Mouse (Mus musculus) midbrain, embryonic 11.5 days (tissue): ENCODE results near the gene Ddx19a. TPM values are rescaled to one million over a fixed set of nuclear protein-coding genes. Genes with fewer than 3 reads are reported as not detected.

Experiments
- ATAC-seq: fragments of 200-750 bp; cut with Nextera tagmentation; 2 replicates; pipeline ENCODE4 v1.8.0; 2017; ENCODE audit warnings: moderate TSS enrichment, moderate library complexity; ENCODE audit not compliant: low FRiP score
- DNase-seq: peaks from one replicate; pipeline ENCODE4 v3.0.0; 2015; ENCODE audit warnings: low spot score; ENCODE audit errors: missing footprints
- H3K27ac ChIP-seq: fragments of 300-500 bp; sonication (generic); 2 replicates; pipeline ENCODE4 v1.5.1; 2014; ENCODE audit warnings: low read depth, low read length
- H3K27me3 ChIP-seq: fragments of 300-500 bp; sonication (generic); 2 replicates; pipeline ENCODE4 v1.6.1; 2014; ENCODE audit warnings: mild to moderate bottlenecking, low read length, moderate library complexity, mixed read lengths; ENCODE audit not compliant: control insufficient read depth, insufficient read depth
- H3K36me3 ChIP-seq: fragments of 300-500 bp; sonication (generic); 2 replicates; pipeline ENCODE4 v1.6.1; 2014; ENCODE audit warnings: mild to moderate bottlenecking, low read length, moderate library complexity, mixed read lengths; ENCODE audit not compliant: control insufficient read depth, insufficient read depth
- H3K4me1 ChIP-seq: fragments of 300-500 bp; sonication (generic); 2 replicates; pipeline ENCODE4 v1.6.1; 2014; ENCODE audit warnings: low read length; ENCODE audit not compliant: control insufficient read depth, insufficient read depth
- H3K4me2 ChIP-seq: fragments of 300-500 bp; sonication (generic); 2 replicates; pipeline ENCODE4 v1.6.1; 2014; ENCODE audit warnings: mild to moderate bottlenecking, moderate library complexity
- H3K4me3 ChIP-seq: fragments of 300-500 bp; sonication (generic); 2 replicates; pipeline ENCODE4 v1.5.1; 2014; ENCODE audit warnings: low read depth, low read length
- H3K9ac ChIP-seq: fragments of 300-500 bp; sonication (generic); 2 replicates; pipeline ENCODE4 v1.6.1; 2014; ENCODE audit warnings: low read length
- H3K9me3 ChIP-seq: fragments of 300-500 bp; sonication (generic); 2 replicates; pipeline ENCODE4 v1.6.1; 2016; ENCODE audit warnings: low read length; ENCODE audit not compliant: control insufficient read depth
- WGBS: fragments of 180-500 bp; shearing (Covaris S2); extraction: QIAGEN DNeasy Blood & Tissue Kit; methylation state at CpG from one replicate; pipeline ENCODE4 v1.1.7; 2014; 5-methylcytosine and 5-hydroxymethylcytosine counted together
- polyA plus RNA-seq: library from polyadenylated mRNA; unstranded; fragments of >200 nt; fragmentation: Nextera tagmentation; extraction: Ambion mirVana; gene quantifications from 2 replicates; pipeline ENCODE4 v1.2.1, GENCODE M21; 2014

Gene Ddx19a
- 32.8 and 33.4 TPM in 2 replicates for polyA plus RNA-seq

DNA sequence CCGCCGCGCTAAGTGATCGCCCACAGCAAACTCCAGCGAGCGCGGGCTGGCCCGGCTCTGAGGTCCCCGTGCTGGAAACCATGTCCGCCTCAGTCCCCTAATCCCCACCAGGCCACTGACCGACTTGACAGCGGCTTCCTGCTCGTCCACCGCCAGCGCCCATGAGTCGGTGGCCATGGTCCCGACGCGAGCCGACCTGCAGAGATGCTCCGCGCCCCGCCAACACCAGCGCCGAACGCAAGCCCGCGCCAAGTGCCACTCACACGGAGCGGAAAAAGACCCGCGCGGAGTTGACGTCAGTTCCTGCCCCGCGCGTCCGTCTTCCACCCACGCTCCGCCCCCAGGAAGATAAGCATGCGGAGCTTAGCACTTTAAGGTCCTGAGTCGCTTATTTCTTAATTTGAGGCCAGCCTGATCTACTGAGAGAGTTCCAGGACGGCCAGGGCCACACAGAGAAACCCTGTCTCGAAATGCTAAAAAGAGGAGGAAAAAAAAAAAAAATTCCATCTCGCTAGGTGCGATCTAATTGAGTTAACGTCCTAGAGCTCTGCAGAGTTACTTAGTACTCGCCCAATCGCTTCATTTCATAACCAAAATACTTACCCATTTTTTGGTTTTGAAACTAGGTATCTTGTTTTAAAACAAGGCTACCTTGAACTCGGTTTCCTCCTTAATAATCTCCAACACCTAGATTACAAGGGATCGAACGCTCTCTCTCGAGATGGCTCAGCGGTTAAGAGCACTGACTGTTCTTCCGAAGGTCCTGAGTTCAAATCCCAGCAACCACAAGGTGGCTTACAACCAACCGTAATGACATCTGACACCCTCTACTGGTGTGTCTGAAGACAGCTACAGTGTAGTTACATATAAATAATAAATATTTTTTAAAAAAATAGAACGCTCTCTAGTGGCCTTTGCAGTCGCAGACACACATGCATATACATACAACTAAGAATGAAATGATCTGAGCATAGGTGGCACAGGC is at the start of gene Ddx19a:
Gene Ddx19a (minus strand): TSS at position 254 of the 985 bp plus-strand sequence.
- WGBS: 4% methylated on average over 58 of the region's 58 CpGs
- H3K36me3 ChIP-seq: peaks cover under 1% of the 10 kb centered on the region; the same call in 1 of the 2 replicates
- H3K27ac ChIP-seq: peak within 1 kb of the TSS; percentile 40
- H3K9me3 ChIP-seq: no peaks in the 10 kb centered on the region
- ATAC-seq (peak; percentile 94), DNase-seq (peak; percentile 97)
- H3K4me2 ChIP-seq: peak within 1 kb of the TSS; percentile 85
- peak within 1 kb of the TSS; percentile 93 for H3K4me3 ChIP-seq
- H3K4me1 ChIP-seq: peaks cover 3% of the 10 kb centered on the region; the same call in 1 of the 2 replicates
- no peaks in the 10 kb centered on the region for H3K27me3 ChIP-seq
- peak within 1 kb of the TSS; percentile 82 for H3K9ac ChIP-seq

DNA sequence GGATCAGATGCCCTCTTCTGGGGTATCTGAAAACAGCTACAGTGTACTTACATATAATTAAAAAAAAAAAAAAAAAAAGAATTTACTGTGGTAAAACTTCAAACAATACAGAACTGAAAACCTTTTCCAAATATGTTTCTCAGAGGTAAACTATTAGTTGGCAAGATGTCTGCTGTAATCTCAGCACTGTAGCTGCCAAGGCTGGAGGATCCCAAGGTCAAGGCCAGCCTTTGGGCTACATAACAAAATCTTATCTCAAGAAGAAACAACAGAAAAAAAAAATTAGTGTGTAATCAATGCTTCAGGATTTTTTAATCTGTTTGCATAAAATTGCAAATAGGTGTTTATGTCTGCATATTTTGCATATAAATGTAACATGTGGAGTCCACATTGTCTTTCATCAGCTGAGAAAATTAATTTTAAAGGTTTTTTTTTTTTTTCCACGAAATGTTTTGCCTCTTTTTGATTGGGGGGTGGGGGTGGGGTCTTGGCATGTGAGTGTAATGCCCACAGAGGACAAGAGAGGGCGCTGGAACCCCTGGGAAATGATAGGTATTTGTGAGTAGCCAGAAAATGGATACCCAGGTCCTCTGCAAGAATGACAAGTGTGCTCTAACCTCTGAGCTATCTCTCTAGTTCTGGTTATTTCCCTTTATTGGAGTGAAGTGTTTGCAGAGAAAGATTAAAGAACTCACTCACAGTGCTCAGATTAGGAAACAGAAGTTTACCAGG is 46.6 kb upstream of the Ddx19a start:
- H3K4me3 ChIP-seq: no peak overlapping the region
- H3K27ac ChIP-seq: no peak overlapping the region
- no peaks in the 10 kb centered on the region for H3K4me1 ChIP-seq
- H3K9me3 ChIP-seq: no peaks in the 10 kb centered on the region
- peaks cover 54% of the 10 kb centered on the region for H3K36me3 ChIP-seq
- WGBS: 51% methylated on average over 2 of the region's 2 CpGs
- no peak for ATAC-seq
- H3K4me2 ChIP-seq: no peak overlapping the region
- no peaks in the 10 kb centered on the region for H3K27me3 ChIP-seq
- DNase-seq: no peak
- no peak overlapping the region for H3K9ac ChIP-seq

DNA sequence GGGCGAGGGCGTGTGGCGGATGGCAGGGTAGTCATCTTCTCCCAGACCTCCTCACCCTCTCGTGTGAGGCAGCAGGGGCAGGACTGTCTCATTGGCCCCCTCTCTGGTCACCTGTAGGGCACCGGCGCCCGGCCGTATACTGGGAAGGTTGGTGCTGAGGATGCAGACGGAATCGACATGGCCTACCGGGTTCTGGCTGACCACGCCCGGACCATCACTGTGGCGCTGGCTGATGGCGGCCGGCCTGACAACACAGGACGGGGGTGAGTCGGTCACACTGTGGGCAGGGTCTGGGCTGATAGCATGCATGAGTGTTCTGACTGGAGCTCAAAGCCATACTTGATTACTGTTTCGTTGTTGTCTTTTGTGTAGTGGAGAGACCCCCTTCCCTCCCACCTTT is 44.9 kb upstream of the Ddx19a start:
- H3K4me1 ChIP-seq: no peaks in the 10 kb centered on the region

DNA sequence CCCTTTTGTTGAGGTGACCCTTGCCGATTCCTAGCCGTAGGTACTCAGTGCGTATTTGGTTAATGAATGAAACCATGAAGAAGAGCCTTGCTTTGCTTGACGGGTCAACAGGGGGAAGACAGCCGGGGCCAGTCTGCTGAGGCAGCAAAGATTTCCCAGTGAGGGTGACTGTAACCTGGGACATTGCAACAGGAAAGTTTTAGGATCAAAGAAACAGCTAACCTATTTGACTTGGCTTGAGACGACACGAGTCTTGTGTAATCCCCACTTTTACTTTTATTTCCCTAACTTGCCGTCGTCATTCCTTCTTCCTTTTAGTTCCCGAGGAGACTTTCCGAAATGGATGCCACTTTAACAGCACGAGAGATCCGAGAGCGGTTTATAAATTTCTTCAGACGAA is 39.0 kb upstream of the Ddx19a start:
- H3K4me3 ChIP-seq: no peak overlapping the region
- H3K27ac ChIP-seq: no peak overlapping the region
- H3K27me3 ChIP-seq: no peaks in the 10 kb centered on the region
- ATAC-seq (no peak), DNase-seq (no peak)
- 92% methylated on average over 15 of the region's 15 CpGs for WGBS
- H3K4me2 ChIP-seq: no peak overlapping the region
- H3K9me3 ChIP-seq: no peaks in the 10 kb centered on the region
- no peak overlapping the region for H3K9ac ChIP-seq
- H3K36me3 ChIP-seq: peaks cover 12% of the 10 kb centered on the region
- peaks cover 14% of the 10 kb centered on the region for H3K4me1 ChIP-seq

More for the DNA sequence above, 44.9 kb upstream of the Ddx19a start:
- Histone ChIP-seq H3K27me3 (no peaks in the 10 kb centered on the region), H3K4me2 (no peak overlapping the region), H3K27ac (no peak overlapping the region), H3K9me3 (no peaks in the 10 kb centered on the region), H3K36me3 (peaks cover 44% of the 10 kb centered on the region), H3K9ac (no peak overlapping the region), H3K4me3 (no peak overlapping the region)
- DNase-seq: no peak
- no peak for ATAC-seq
- 94% methylated on average over 19 of the region's 19 CpGs for WGBS

DNA sequence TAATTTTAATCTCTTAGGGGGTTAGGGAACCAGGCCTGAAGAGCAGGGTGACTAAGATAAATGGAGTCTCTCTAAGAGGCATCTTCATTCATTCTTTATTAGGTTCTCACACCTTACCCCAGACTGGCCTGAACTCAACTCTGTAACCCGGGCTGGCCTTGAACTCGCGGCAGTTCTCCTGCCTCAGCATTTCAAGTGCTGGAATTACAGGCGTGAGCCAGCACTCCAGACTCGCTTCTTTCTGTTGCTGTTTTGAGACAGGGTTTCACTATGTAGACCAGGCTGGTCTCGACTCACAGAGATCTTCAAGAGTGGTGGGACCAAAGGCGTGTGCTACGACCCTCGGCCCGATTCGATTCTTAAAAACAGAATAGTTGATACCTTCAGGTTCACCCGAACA is 36.7 kb upstream of the Ddx19a start:
- peak overlapping the region; percentile 79; the same call in 1 of the 2 replicates for H3K27ac ChIP-seq
- no peak; the same call in 1 of the 2 replicates for ATAC-seq
- no peak for DNase-seq
- WGBS: 26% methylated on average over 12 of the region's 12 CpGs
- H3K36me3 ChIP-seq: peaks cover 7% of the 10 kb centered on the region; the same call in 1 of the 2 replicates
- peak overlapping the region; percentile 88 for H3K9ac ChIP-seq
- no peaks in the 10 kb centered on the region for H3K27me3 ChIP-seq
- H3K4me1 ChIP-seq: peaks cover 14% of the 10 kb centered on the region
- no peaks in the 10 kb centered on the region for H3K9me3 ChIP-seq
- H3K4me3 ChIP-seq: peak overlapping the region; percentile 75
- H3K4me2 ChIP-seq: peak overlapping the region; percentile 62

DNA sequence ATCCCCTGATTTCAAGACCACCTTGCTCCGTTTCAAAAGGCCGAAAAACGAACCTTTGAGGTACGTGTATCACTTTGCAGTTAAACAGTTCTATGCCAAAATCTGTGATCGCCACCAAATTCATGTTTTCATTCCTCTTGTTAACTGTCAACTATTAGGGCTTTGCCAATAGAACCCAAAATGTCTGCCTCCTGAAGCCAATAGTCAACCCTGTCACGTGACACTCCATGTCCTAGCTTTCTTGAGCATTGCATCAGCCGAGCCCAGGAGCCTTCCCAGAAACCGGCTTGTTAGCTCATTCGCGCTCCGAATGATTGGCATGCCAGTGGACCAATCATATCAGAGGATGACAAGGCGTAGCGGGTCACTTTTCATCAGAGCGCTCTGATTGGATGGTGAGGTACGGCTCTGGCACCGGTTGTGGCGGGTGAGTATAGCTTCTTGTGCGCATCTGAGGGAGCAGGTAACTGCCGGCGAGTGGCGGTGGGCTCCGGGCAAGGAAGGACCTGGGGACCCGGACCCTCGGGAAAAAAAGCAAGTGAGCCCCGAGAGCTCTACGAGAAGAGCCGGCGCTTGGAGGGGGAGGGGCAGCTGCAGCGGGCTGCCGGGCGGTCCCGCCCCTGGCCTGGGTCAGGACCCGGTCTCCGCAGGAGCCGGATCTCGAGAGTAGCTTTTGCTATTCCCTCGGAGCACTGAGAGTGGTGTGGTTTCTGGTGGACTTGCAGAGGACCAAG is 36.0 kb upstream of the Ddx19a start:
- H3K27me3 ChIP-seq: no peaks in the 10 kb centered on the region
- H3K9me3 ChIP-seq: no peaks in the 10 kb centered on the region
- peak overlapping the region; percentile 79 for H3K27ac ChIP-seq
- ATAC-seq (peak; percentile 100), DNase-seq (peak; percentile 98)
- peak overlapping the region; percentile 88 for H3K9ac ChIP-seq
- H3K36me3 ChIP-seq: peaks cover 7% of the 10 kb centered on the region; the same call in 1 of the 2 replicates
- H3K4me1 ChIP-seq: peaks cover 14% of the 10 kb centered on the region
- 6% methylated on average over 37 of the region's 37 CpGs for WGBS
- peak overlapping the region; percentile 62 for H3K4me2 ChIP-seq
- peak overlapping the region; percentile 75 for H3K4me3 ChIP-seq

DNA sequence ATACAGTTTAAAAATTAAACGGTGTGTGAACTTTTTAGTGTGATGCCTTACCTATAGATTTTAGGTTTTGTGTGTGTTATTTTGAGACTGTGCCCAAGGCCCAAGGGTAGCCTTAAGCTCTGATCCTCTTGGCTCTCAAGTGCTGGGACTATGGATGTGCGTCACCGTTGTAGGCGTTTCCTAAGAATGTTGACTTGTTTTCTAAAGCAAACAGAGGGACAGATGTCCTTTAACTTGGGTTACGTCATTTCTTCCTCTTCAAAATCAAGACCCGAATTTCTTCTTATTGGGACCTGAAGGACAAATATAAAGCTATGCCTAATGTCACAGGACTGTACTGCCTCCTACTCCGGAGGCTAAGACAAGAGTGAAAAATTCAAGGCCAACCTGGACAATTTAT is 35.3 kb upstream of the Ddx19a start, which contains the start of gene Aars:
Gene Aars (plus strand): TSS at position 229 of the 400 bp plus-strand sequence.
- Histone ChIP-seq H3K36me3 (peaks cover 7% of the 10 kb centered on the region; the same call in 1 of the 2 replicates), H3K4me2 (peak within 1 kb of the TSS; percentile 62), H3K4me1 (peaks cover 14% of the 10 kb centered on the region), H3K9ac (peak within 1 kb of the TSS; percentile 88), H3K27me3 (no peaks in the 10 kb centered on the region), H3K9me3 (no peaks in the 10 kb centered on the region), H3K27ac (peak within 1 kb of the TSS; percentile 79), H3K4me3 (peak within 1 kb of the TSS; percentile 75)
- DNase-seq: no peak
- 94% methylated on average over 7 of the region's 7 CpGs for WGBS
- no peak for ATAC-seq

DNA sequence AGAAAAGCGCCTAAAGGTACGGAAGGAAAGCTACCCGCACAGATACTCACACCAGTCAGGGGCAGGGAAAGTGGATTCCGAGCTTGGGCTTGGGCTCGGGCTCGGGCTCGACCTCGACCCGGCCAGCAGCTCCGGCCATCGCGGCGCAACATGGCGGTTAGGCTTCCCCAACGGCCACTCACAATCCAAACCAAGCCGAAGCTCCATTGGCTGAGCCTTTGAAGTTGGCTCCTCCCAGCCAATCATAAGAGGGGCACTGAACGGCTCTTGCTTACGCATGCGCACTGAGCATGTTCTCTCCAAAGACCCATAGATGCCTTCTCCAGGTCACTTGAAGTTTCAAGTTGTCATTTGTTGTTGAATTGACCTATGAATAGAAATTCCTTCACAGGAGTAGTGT is 34.0 kb upstream of the Ddx19a start, which contains the start of gene Ddx19b:
Gene Ddx19b (minus strand): TSS at position 180 of the 400 bp plus-strand sequence.
- H3K4me2 ChIP-seq: no peak within 1 kb of the TSS
- H3K9me3 ChIP-seq: no peaks in the 10 kb centered on the region
- no peak within 1 kb of the TSS for H3K9ac ChIP-seq
- peaks cover 17% of the 10 kb centered on the region for H3K4me1 ChIP-seq
- no peak within 1 kb of the TSS for H3K4me3 ChIP-seq
- WGBS: 95% methylated on average over 19 of the region's 19 CpGs
- H3K36me3 ChIP-seq: no peaks in the 10 kb centered on the region; the same call in 1 of the 2 replicates
- no peaks in the 10 kb centered on the region for H3K27me3 ChIP-seq
- no peak for ATAC-seq
- H3K27ac ChIP-seq: no peak within 1 kb of the TSS
- DNase-seq: no peak
